Mouse (Mus musculus): ENCODE measurements around the gene Oxct1.

GRCm38 (mm10) chr15:4020711-4021110 is 5.5 kb upstream of the Oxct1 start:
- TF ChIP-seq CTCF (IDR thresholded peaks at IDR 0.05; ENCODE audit: low read depth, low read length) (no peak), POLR2A (IDR thresholded peaks at IDR 0.05; ENCODE audit: extremely low read depth, insufficient read depth, low read length) (no peak)

Data from liver, adult 2 months (tissue).